Mouse (Mus musculus): Measurements from ENCODE around the gene Synj1.

- TF ChIP-seq CTCF (IDR thresholded peaks at IDR 0.05; ENCODE audit: control insufficient read depth, insufficient read depth, insufficient read length) (no peak), MYOD1 (IDR thresholded peaks at IDR 0.05; ENCODE audit: control insufficient read depth, insufficient read length, low read depth) (no peak), MYOG (IDR thresholded peaks at IDR 0.05; ENCODE audit: control insufficient read depth, extremely low read depth, insufficient read length) (no peak)
Measured at GRCm38 (mm10) chr16:91035866-91036265, 24.8 kb upstream of the Synj1 start.
